Mouse (Mus musculus) cerebellum, adult 2 months (tissue): ENCODE data around the gene Igf1r.

Source experiments
- CTCF ChIP-seq: fragments of 200-500 bp; IDR thresholded peaks from 2 replicates; pipeline ENCODE4 v1.5.1; 2011; ENCODE audit warnings: low read depth, mild to moderate bottlenecking, control low read depth, low read length, moderate library complexity, borderline replicate concordance; ENCODE audit not compliant: insufficient read depth
- POLR2A ChIP-seq: fragments of 200-500 bp; IDR thresholded peaks from 2 replicates; pipeline ENCODE4 v1.6.1; 2011; ENCODE audit warnings: low read length, control low read depth, borderline replicate concordance; ENCODE audit not compliant: insufficient read depth

DNA sequence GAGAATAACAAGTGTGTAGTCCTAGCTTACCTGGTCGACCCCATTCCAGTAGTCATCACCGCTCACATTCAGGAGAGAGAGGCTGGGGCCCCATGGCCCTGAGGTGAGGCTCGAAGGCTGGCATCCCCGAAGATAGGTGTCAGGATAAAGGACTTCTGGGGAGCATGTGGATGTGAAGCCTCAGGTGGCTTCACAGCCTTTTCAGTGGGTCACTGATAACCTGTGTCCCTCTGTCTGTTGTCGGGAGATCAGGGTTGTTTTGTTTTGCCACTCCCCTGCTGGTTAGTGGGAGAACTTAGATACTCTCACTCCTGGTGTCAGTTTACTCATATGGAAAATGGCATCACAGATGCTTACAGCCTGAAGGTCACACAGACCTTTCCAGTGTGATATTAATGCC lies 32.9 kb downstream of the Igf1r start:
- TF ChIP-seq POLR2A (no peak), CTCF (no peak)
